Mouse (Mus musculus) heart, adult 9 months (tissue): ENCODE data around the gene Rnf223.
A peak's percentile ranks its signal among the peaks of the same experiment; 100 is the strongest.

Source experiments
- DNase-seq, 2 experiments: peaks; one replicate each; pipeline ENCODE4 v3.0.0; 2022; ENCODE audit warnings: low spot score in 2 of 2

Gene Rnf223

DNA sequence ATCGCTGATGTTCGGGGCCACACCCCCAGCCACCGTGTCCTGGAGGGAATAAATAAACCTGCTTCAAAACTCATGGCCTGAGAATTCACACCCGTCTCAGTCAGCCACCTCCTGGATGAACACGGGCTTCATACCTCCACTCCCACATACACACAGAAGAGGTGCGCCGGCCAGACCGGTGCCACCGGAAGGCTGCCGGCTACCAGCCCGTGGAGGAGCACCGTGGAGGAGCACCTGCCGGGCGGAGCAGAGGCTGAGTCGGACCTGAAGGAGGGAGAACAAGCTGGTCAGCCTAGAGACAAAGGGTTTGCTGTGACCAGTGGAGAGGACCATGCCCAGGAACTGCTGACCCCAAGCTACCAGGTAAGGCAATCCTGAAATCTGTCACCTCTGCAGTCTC, at the start of gene Rnf223:
Gene Rnf223 (plus strand): TSS at position 78 of the 400 bp plus-strand sequence.
- DNase-seq, result no peak

DNA sequence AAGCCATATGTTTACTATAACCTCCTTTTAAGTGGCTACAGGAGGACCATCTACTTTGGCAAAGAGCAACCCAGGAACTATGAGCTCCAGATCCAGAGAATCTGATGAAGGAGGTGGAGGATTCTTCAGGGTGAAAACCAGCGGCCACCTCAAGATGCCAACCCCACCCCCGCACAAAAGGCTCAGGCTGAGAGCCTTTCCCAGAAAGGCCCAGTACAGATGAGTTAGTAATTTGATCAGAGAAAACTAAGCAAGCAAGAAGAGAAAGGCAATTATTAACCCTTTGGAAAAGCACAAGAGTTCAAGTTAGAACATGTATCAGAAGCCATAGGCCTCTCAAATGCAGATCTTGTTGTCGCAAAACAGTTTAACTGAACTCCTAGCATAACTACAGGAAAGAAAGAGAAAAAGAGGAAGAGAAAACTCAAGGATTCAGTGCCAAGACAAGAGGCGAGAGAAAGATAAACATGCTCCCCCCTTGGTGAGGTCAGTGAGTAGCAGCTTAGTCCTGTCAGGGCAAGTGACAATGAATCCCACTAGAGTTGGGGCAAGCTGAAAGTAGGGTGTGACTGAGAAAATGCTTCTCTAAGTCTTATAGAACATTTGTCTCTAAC, 47.6 kb upstream of the Rnf223 start:
- no peak for DNase-seq

DNA sequence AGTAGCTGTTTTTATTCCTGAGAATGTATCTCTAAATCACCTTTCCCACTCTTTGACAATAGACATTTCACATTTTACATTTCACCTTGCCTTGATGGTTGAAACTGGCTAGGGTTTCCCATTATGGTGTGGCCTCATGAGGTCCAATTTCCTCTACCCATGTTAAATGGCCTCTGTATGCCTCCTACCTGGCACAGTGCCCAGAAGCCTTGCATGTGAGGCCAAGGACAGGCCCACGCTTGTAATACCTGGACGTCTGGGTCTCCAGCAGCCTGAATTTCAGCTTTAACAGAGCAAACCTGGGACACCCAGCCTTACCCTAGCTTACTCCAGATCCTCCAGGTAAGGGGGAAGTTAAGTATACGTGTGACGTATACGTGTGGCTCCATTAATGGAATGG, 47.0 kb upstream of the Rnf223 start:
- DNase-seq, result no peak

DNA sequence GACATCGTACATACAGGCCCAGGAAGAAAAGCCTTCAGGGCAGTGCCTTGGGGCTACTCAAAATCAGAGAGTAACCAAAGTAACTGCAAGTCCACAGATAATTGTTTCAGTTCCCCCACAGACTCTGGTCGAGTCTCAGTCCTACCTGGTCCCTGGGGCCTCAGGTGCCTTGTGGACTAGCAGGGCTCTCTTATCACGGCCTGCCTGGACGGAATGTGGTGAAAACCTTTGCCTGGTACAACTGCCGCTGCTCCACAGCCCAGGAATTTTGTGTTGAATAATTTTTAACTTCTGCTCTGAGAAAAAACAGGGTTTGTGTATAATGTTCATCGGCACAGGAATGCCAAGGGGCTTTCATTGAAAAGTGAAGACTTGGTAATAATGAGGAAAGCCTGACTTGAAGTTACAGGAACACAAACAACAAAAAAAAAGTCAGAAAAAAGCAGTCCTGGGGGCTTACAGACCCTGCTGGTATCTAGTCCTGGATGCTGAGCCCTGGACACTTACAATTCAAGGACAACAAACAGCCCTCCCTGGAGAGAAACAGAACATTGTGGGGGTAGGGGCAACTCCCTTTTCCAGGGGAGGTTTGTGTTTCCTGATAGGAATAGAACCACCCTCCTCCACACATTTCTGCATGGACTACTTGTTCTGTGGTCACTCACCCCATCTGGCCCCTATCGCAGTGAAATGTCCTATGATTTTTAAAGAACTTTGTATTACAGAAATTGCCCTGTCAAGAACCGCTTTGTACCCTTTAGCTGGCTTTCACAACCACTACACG, 46.0 kb upstream of the Rnf223 start:
- no peak for DNase-seq

DNA sequence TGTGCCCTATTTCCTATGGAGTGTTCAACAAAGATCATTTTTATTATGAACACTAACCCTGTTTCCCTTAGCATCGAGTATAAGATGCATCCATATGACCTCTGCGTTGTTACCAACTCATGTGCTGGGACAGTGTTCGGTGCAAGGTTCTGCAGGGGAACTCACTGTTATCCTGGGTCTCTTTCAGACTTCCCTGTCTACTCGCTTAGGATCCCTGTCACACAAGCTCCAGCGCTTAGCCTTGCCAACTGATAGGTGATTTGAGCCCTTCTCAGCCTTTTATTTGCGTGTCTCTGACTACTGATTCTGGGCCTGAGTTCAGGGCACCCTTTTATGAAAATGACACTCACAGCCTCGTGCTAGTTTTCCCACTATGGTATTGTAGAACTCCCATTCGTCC, 45.1 kb upstream of the Rnf223 start:
- DNase-seq, result no peak

DNA sequence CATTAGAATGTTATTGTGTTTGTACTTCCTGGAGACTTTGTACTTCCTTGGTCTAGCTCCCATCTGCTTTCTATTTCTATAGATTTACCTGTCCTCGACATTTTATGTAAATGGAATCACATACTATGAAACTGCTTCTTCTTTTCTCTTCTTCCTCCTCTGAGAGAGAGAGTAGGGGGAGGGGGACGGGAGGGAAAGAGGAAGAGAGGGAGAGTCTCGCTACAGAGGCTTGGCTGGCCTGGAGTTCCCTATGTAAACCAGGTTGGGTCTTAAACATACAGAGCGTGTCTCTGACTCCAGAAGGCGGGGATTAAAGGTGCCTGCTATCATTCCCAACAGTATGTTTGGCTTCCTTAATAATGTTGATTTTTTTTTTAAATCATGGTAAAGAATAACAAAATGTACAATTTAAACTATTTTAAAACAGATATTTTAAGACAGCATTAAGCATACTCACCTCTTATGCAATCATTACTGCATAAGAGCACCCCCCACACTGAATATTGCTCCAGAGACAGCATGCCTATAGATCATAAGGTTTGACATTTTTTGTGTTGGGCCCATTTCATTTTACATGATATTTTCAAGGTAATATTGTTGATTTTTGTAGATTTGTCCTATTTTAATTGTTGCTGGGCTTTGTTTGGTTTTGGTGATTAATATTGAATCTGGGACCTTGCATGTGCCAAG, 42.8 kb upstream of the Rnf223 start:
- no peak for DNase-seq

DNA sequence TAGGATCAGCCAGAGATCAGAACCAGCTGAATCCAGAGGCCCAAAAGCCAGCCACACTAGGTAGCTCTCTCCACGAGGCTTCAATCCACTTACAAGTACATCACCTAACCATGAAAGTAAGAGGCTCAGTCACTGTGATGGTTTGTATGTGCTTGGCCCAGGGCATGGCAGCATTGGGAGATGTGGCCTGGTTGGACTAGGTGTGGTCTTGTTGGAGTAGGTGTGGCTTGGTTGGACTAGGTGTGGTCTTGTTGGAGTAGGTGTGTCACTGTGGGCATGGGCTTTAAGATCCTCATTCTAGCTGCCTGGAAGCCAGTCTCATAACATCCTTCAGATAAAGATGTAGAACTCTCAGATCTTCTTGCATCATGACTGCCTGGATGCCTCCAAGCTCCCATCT, 39.1 kb upstream of the Rnf223 start:
- DNase-seq, result no peak

DNA sequence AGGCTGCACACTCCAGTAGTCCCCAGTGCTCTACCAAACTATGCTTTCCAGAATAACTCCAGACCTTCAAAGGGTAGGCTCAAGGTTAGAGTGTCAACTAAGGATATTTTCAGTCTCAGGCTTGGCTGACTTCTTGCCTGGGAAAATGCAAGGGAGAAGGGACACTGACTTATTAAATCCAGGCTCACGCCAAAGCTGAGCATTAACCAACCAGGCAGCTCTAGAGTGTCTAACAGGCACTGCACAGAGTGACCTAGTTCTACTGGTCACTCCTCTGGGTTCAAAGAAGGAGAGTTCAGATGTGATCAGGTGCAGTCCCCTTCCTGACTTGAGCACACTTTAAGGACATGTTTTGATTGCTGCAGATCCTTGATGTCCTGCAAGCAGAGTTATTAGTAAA, 37.5 kb upstream of the Rnf223 start:
- DNase-seq, result no peak

DNA sequence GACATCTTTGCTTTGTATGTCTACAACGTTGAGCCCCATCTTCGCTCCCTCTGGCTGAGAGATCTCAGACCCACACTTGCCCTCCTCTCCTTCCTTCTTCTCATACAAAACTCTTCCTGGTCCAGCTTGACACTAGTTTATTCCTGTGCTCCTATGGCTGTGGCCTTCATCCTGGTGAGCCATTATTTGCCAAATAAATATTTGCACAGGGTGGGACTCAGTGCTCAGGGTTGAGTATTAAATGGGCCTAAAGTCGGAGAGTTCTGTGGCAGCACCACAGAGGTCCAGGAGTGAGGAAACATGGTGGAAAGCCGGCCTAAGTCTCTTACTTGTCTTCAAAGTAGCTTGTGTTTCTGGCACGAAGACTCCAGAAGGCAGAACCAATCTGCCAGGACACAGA, 36.6 kb upstream of the Rnf223 start:
- DNase-seq, result no peak

DNA sequence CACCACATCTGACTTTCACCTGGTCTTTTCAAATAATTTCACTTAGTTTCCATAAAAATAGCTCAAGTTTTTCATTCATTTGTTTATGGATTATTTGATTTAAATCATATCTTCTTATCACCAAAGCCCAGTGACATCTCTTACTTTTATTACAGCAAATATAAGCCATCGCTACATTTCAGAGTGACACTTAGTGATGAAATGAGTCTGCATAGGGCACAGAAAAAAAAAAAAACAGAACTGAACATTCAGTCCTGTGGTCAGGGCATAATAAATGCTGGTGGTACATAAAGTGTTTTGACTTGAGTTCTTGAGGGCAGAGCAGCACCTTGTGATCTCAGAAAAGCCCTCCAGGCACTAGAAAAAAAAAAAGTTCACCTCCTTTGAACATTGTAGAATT, 34.1 kb upstream of the Rnf223 start:
- DNase-seq, result no peak

DNA sequence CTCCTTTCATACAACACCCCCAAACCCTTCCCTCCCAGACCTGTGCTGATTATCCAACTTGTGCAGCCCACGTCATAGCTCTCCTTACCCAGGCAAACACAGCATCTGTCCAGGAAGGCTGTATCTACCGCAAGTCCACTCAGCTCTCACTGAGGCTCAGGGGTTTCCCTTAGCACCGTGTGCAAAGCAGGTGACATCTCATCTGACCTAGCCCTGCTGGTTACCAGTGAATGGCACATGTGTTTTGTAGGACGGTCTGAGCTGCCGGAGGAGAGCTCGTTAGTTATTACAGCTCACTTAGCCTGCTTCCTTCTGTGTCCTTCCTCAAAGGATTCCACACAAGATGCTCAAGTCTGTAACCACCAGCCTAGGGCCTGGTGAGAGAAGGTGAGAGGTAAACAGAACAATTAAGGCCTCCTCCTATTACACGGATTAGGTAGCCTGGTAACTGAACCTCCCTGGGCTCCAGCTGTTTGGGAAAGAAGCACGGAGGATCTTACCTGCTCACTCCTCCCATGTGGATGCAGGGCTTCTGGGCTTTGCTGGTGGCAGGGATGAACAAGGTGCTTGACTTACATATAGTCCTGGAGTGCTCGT, 32.4 kb upstream of the Rnf223 start:
- DNase-seq, result no peak

DNA sequence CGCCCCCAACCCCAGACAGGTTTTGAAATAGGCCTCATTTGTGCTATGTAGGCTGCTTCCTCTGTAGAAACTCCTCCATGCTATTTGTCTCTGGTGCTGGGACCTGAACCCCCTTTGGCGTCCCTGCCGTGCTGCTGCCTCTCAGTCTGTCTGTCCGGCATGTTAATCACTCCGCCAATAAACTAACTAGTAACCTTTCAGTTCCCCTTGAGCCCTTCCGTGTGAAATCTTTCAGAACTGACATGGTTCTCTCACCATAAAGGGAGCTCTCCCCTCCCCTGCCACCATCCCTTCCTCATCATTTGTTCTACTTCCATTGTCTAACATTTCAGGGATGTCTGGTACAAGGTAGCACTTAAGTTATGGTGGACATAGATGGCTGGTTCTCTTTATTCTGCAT, 30.9 kb upstream of the Rnf223 start:
- no peak for DNase-seq

DNA sequence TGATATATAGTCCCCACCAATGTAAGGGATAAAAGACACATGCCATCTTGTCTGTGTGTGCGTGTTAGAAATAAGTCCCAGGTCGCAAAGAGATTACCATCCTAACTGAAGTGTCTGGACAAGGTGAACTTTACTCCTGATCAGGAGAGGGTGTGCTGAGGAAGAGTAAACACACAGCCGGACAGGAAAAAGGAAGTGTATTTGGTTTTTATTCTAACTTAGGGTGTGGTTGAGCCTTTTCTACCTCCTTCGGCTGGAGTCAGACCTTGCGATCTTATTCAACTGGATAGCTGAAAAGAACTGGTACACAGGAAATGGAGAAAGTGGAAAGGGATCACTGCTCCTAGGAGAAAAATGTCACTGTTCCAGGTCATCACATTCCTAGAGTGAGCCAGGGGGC, 29.8 kb upstream of the Rnf223 start:
- DNase-seq, result no peak

DNA sequence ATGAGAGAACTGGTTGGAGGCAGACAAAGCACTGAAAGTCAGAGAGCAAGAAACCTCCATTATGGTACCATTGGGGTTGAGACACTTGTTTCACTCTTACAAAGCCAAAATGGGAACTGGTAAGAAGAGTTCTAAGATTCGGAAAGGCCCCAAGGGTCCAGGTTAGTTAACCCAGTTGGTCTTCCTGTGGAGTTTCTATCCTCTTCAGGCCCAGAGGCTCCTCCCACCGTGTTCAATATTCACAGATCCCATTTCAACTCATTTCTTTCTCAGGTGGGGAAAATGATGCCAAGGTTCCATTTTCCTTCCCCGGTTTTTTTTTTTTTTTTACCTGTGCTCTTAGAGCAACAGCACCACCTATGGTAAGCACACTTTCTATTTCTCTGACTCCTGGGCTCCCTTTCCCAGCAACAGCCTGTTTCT, 28.8 kb upstream of the Rnf223 start:
- DNase-seq, result no peak

DNA sequence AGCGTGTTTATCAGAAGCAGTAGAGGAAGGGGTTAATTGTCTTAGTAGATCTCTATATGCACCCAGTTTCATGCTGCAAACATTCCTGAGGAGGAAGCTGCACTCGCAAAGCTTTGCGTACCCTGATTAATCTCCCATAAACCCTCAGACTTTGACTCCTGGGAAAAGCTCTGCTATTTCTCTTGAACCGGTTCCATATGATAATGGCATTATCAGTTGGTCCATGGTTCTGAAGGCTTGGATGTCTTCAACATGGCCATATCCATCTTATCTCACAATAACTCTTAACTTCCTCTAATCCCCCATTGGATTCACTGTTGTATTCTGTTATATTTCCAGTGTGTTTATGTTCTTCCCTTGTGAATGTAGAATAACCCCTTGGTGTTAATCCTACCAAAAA, 27.0 kb upstream of the Rnf223 start:
- no peak for DNase-seq

DNA sequence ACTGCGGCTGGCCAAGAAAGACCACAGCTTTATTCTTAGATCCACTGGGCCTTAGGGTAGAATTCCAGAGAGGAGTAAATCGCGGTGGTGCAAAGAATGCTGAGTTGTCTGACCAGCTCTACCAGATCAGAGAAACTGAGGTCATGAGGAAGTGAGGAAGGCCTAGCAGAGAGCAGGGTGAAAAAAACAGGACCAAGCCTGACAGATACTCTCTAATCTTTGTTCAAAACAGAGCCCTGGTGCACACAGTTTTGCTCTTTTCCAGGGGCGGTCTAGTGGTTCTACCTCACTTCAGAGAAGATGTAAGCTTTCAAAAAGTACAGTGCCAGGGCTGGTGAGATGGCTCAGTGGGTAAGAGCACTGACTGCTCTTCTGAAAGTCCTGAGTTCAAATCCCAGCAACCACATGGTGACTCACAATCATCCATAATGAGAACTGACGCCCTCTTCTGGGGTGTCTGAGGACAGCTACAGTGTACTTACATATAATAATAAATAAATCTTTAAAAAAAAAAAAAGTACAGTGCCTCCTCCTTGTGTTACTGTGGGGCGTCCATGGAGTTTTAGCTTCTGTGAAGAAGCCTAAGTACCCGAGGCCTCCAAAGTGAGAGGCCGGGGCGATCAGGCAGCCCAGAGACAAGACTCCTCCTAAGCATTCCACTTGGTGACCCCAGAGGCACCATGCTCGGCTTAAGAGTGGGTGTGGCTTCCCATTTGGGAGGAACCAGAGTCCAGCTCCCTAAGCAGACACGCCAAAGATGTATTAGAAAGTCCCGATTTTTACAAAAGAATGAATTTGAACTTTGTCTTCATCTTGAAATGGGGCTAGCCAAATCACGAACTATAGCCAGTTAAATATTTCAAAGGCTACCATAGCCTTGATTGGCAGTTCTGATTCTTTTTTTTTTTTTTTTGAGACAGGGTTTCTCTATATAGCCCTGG, 21.4 kb upstream of the Rnf223 start:
- peak; percentile 51 to 53 for DNase-seq

DNA sequence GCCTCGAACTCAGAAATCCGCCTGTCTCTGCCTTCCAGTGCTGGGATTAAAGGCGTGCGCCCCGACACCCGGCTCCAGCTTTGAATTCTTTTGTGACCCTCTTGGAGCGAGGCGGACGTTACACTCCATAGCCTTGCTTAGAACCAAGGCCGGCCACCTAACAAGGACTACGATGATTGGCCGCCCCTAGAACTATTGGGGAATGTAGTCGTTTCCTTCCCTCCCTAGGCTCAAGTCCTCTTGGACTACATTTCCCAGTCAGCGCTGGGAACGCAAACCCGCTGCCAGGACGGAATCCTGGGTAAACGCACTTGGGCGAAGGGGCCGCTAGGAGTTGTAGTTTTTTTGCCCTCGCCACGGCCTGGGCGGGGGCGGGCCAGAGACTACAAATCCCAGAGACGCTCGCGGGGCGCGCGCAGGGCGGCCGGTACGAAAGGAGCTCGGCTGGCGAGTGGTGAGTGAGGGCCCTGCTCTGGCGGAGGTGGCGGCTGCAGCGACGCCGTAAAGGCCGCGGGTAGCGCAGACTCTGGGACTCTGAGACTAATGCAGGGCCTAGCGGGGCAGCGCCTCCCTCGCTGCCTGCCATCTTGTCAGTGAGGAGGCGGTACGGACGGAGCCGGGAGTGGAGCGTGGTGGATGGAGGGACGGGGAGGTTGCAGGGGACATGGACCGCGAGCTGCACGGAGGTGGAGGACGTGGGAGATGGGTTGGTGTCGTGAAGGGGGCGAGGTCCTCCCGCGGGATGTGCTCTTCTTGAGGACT, 20.6 kb upstream of the Rnf223 start, which contains the start of gene 9430015G10Rik:
Gene 9430015G10Rik (plus strand): TSS at position 413 of the 762 bp plus-strand sequence.
- DNase-seq, result peak; percentile 97 to 98

DNA sequence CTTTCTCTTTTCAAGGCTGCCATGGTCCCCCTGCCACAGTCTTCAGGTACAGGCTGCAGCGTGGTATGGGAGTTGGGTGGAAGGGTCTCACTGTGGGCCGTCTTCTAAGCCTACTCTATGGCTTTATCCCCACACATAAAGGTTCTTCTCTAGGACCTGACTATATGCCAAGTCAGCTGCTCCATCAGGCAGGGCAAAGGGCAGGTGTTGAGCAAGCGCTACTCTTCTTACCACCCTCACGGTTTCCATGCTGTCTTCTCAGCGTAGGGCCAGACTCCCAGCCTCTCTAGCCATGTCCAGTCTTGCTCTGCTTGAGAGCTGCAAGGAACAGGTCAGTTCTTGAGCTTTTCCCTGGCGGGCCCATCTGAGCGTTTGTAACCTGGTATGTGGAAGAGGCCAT, 6.2 kb upstream of the Rnf223 start:
- no peak for DNase-seq

DNA sequence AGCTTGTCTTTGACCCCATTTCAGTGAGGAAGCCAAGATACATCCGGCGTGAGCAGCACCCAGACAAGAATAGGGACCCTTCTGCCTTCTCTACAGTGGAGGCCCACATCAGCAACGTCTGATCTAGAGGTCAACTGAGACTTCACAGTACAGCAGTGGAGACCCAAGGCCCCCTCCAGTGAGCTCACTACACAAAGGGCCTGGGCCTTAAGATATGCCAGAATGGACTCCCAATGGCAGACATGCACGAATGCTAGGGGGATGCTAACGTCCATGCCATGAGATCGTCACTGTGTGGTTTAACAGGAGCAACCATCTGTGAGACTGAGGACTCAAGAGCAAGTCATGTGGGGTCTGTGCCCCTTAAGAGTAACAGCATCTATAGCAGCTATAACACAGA, 4.9 kb upstream of the Rnf223 start:
- no peak for DNase-seq

DNA sequence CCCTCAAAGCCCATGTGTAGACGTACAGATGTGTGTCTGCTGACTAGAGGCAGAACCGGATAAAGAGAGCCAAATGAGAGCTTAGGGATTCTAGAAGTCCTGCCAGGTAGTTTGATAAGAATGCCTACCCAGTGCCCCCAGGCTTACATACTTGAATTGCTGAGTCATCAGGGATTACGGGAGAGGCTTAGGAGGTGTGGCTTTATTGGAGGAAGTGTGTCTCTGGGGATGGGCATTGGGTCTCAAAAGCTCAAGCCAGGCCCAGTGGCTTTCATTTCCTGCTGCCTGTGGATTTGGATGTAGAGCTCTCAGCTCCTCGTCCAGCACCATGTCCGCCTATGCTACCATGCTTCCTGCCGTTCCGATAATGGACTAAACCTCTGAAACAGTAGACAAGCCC, 3.5 kb upstream of the Rnf223 start:
- no peak for DNase-seq

DNA sequence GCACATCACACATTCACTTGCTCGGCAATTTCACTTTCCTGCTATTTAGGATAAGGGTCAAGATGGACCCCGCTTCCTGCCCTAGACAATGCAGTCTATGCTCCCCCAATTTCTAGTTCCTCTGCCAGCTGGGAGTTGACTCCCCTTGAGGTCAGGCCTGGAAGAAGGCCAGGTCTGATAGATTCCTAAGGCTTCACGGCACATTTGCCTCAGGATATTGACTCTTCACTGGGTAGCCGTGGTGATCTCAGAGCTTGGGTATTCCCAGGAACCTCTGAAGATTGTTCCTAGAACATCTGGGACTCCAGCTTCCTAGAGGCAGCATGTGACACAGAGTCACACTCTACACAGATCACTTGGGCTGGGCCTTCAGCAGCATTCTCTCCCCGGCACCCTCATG, 1.6 kb upstream of the Rnf223 start:
- DNase-seq, result no peak
